ENCODE assay signal across 17 mouse cellular contexts in genomic region chr1:12583012-12583411, GRCm38 (mm10).
"Had no signal": no experiment of that assay in that cellular context is flagged by ENCODE, and none has a peak within 500 bp of the region (broad histone marks: within the 10 kb centered on the region; RNA-seq: fewer than 3 reads in every experiment).

No protein-coding gene starts in this region.

- H3K27ac ChIP-seq: lung, embryonic 15.5 days; macrophage; midbrain, embryonic 13.5 days; midbrain, embryonic 15.5 days; neural tube, embryonic 12.5 days; stomach, embryonic 15.5 days; stomach, postnatal 0 days had no signal

- ATAC-seq: lung, postnatal 0 days; midbrain, embryonic 13.5 days; midbrain, embryonic 15.5 days had no signal

- H3K9me3 ChIP-seq: lung, embryonic 15.5 days; midbrain, embryonic 13.5 days; midbrain, embryonic 15.5 days; neural tube, embryonic 12.5 days; stomach, embryonic 15.5 days had no signal

- H3K36me3 ChIP-seq: lung, embryonic 15.5 days; midbrain, embryonic 13.5 days; midbrain, embryonic 15.5 days; neural tube, embryonic 12.5 days; stomach, embryonic 15.5 days had no signal

- DNase-seq: lung, adult 2 months; lung, postnatal 14 days; lung, postnatal 36 days; right cerebral cortex, postnatal 14 days; thymus, adult 2 months; thymus, postnatal 25 days; thymus, postnatal 4 days had no signal

- H3K27me3 ChIP-seq: lung, embryonic 15.5 days; megakaryocyte, embryonic 14.5 days; midbrain, embryonic 13.5 days; midbrain, embryonic 15.5 days; neural tube, embryonic 12.5 days; stomach, embryonic 15.5 days had no signal

- H3K4me3 ChIP-seq: lung, embryonic 15.5 days; megakaryocyte, embryonic 14.5 days; midbrain, embryonic 13.5 days; midbrain, embryonic 15.5 days; neural tube, embryonic 12.5 days; stomach, embryonic 15.5 days had no signal

- H3K4me2 ChIP-seq: lung, embryonic 15.5 days; midbrain, embryonic 11.5 days; midbrain, embryonic 13.5 days; midbrain, embryonic 15.5 days; neural tube, embryonic 12.5 days; stomach, embryonic 15.5 days had no signal

- H3K9ac ChIP-seq: lung, embryonic 15.5 days; midbrain, embryonic 13.5 days; midbrain, embryonic 15.5 days; neural tube, embryonic 12.5 days; stomach, embryonic 15.5 days had no signal

- H3K4me1 ChIP-seq: lung, embryonic 15.5 days; megakaryocyte, embryonic 14.5 days; midbrain, embryonic 13.5 days; neural tube, embryonic 12.5 days; stomach, embryonic 15.5 days had no signal
